Mouse (Mus musculus) heart, postnatal 0 days (tissue): ENCODE measurements at regions not wholly inside any gene's neighbourhood (a gene's known extent, or its start where the extent isn't known, plus 50 kb on each side); places are given as distances from the start of the nearest gene placed in this dataset.

Source experiments
- CTCF ChIP-seq: IDR thresholded peaks from 2 replicates; pipeline ENCODE4 v1.5.1; 2016; ENCODE audit warnings: antibody characterized with exemption, control low read depth, low read depth
- EP300 ChIP-seq: IDR thresholded peaks from 2 replicates; pipeline ENCODE4 v1.6.1; 2016; ENCODE audit warnings: antibody characterized with exemption, low read depth

- TF ChIP-seq CTCF = no peak
- no peak for TF ChIP-seq EP300
Measured at GRCm38 (mm10) chr5:47772642-47773353, 210.1 kb upstream of the Slit2 start.
